Mouse (Mus musculus) myocyte (in vitro differentiated cells): ENCODE results near the gene Nrbp1. TPM values are rescaled to one million over a fixed set of nuclear protein-coding genes. Genes with fewer than 3 reads are reported as not detected.
"Not testable (repeated sequence)": the region's sequence is repeated elsewhere in the genome, so short reads cannot be mapped to it uniquely, and the experiment has no call there.

Experiments used
- H3K27me3 ChIP-seq: one replicate; pipeline ENCODE4 v1.6.1; 2011; ENCODE audit not compliant: control insufficient read depth, insufficient read depth, insufficient read length
- H3K36me3 ChIP-seq: one replicate; pipeline ENCODE4 v1.6.1; 2011; ENCODE audit not compliant: control insufficient read depth, insufficient read depth
- H3K4me2 ChIP-seq: one replicate; pipeline ENCODE4 v1.6.1; 2011; ENCODE audit warnings: low read depth, control low read depth
- H3K4me3 ChIP-seq: one replicate; pipeline ENCODE4 v1.5.1; 2011; ENCODE audit warnings: mild to moderate bottlenecking, control low read depth, moderate library complexity
- H3K79me2 ChIP-seq: one replicate; pipeline ENCODE4 v1.6.1; 2011; ENCODE audit not compliant: control insufficient read depth, insufficient read depth
- H3ac ChIP-seq: one replicate; pipeline ENCODE4 v1.6.1; 2011; ENCODE audit not compliant: control insufficient read depth, insufficient read length
- CEBPB ChIP-seq: IDR thresholded peaks from 2 replicates; pipeline ENCODE4 v1.6.1; 2011; ENCODE audit warnings: mild to moderate bottlenecking, moderate library complexity; ENCODE audit not compliant: poor library complexity, insufficient read depth, severe bottlenecking
- E2F4 ChIP-seq: IDR thresholded peaks from one replicate; pipeline ENCODE4 v1.6.1; 2011; ENCODE audit warnings: mild to moderate bottlenecking, control low read depth, moderate library complexity; ENCODE audit not compliant: insufficient read depth
- MAX ChIP-seq: IDR thresholded peaks from one replicate; pipeline ENCODE4 v1.6.1; 2011; ENCODE audit warnings: low read depth, mild to moderate bottlenecking, control low read depth
- MYOD1 ChIP-seq, 3 experiments: IDR thresholded peaks; one replicate each; pipeline ENCODE4 v1.6.1; 2011; ENCODE audit warnings: control low read depth in 2 of 3, low read depth in 2 of 3, mild to moderate bottlenecking in 2 of 3, moderate library complexity in 1 of 3; ENCODE audit not compliant: insufficient read length in 2 of 3, control insufficient read depth in 1 of 3
- MYOG ChIP-seq, 3 experiments: IDR thresholded peaks; one replicate each; pipeline ENCODE4 v1.6.1; 2011; ENCODE audit warnings: control low read depth in 2 of 3, low read depth in 2 of 3, mild to moderate bottlenecking in 2 of 3; ENCODE audit not compliant: insufficient read length in 2 of 3, control insufficient read depth in 1 of 3, insufficient read depth in 1 of 3
- POLR2A ChIP-seq: IDR thresholded peaks from one replicate; pipeline ENCODE4 v1.6.1; 2011; ENCODE audit warnings: low read depth, mild to moderate bottlenecking, control low read depth, moderate library complexity; ENCODE audit not compliant: insufficient read length
- POLR2AphosphoS2 ChIP-seq: IDR thresholded peaks from one replicate; pipeline ENCODE4 v1.6.1; 2011; ENCODE audit warnings: low read depth, control low read depth; ENCODE audit not compliant: insufficient read length
- REST ChIP-seq: IDR thresholded peaks from one replicate; pipeline ENCODE4 v1.6.1; 2011; ENCODE audit warnings: mild to moderate bottlenecking, control low read depth, moderate library complexity; ENCODE audit not compliant: insufficient read depth, insufficient read length
- SRF ChIP-seq: IDR thresholded peaks from one replicate; pipeline ENCODE4 v1.6.1; 2011; ENCODE audit warnings: low read depth; ENCODE audit not compliant: control insufficient read depth, insufficient read length
- TCF12 ChIP-seq: IDR thresholded peaks from one replicate; pipeline ENCODE4 v1.6.1; 2011; ENCODE audit warnings: mild to moderate bottlenecking, control low read depth; ENCODE audit not compliant: poor library complexity, insufficient read depth, severe bottlenecking
- TCF3 ChIP-seq: IDR thresholded peaks from one replicate; pipeline ENCODE4 v1.6.1; 2011; ENCODE audit warnings: low read depth, control low read depth; ENCODE audit not compliant: insufficient read length
- USF1 ChIP-seq: IDR thresholded peaks from one replicate; pipeline ENCODE4 v1.6.1; 2011; ENCODE audit warnings: low read depth, mild to moderate bottlenecking, control low read depth, moderate library complexity
- polyA plus RNA-seq: library from polyadenylated mRNA; unstranded; fragments of >200 nt; fragmentation: generic; extraction: Trizol; gene quantifications from one replicate; pipeline ENCODE4 v1.2.1, GENCODE M21; 2012; ENCODE audit warnings: missing spikeins

Gene Nrbp1
- polyA plus RNA-seq, 1 experiment = 87.9 TPM

GRCm38 (mm10) chr5:31204421-31204820, 36.2 kb upstream of the Nrbp1 start:
- Histone ChIP-seq H3K27me3 (no peaks in the 10 kb centered on the region), H3K4me3 (no peak overlapping the region), H3ac (no peak overlapping the region), H3K4me2 (no peak overlapping the region), H3K36me3 (peaks cover 32% of the 10 kb centered on the region), H3K79me2 (peaks cover 25% of the 10 kb centered on the region)
- TF ChIP-seq CEBPB (no peak), SRF (no peak), MYOG (IDR thresholded peaks at IDR 0.05; ENCODE audit: control insufficient read depth in 1 of 3, insufficient read depth in 1 of 3, insufficient read length in 2 of 3, low read depth in 2 of 3) (no peak), REST (no peak), POLR2A (no peak), POLR2AphosphoS2 (no peak), TCF12 (no peak), E2F4 (no peak), MAX (no peak), TCF3 (no peak), MYOD1 (IDR thresholded peaks at IDR 0.05; ENCODE audit: control insufficient read depth in 1 of 3, insufficient read length in 2 of 3, low read depth in 2 of 3) (no peak), USF1 (no peak)

GRCm38 (mm10) chr5:31216554-31216953, 24.1 kb upstream of the Nrbp1 start:
- H3ac ChIP-seq, H3K36me3 ChIP-seq, H3K4me3 ChIP-seq, H3K27me3 ChIP-seq, H3K4me2 ChIP-seq: not testable (repeated sequence)
- peaks cover 86% of the 10 kb centered on the region for H3K79me2 ChIP-seq

- Histone ChIP-seq H3K36me3 (no peaks in the 10 kb centered on the region), H3K4me2 (peak overlapping the region; percentile 82), H3K79me2 (peaks cover 69% of the 10 kb centered on the region), H3K4me3 (no peak overlapping the region), H3ac (no peak overlapping the region), H3K27me3 (no peaks in the 10 kb centered on the region)
- no peak for TF ChIP-seq TCF12
- TF ChIP-seq REST = no peak
- no peak for TF ChIP-seq MYOD1 (IDR thresholded peaks at IDR 0.05; ENCODE audit: control insufficient read depth in 1 of 3, insufficient read length in 2 of 3, low read depth in 2 of 3)
- no peak for TF ChIP-seq MYOG (IDR thresholded peaks at IDR 0.05; ENCODE audit: control insufficient read depth in 1 of 3, insufficient read depth in 1 of 3, insufficient read length in 2 of 3, low read depth in 2 of 3)
- TF ChIP-seq E2F4 = no peak
- TF ChIP-seq POLR2AphosphoS2 = no peak
- no peak for TF ChIP-seq CEBPB
- no peak for TF ChIP-seq POLR2A
- no peak for TF ChIP-seq TCF3
- TF ChIP-seq SRF = no peak
- TF ChIP-seq MAX = no peak
- TF ChIP-seq USF1 = no peak
Measured at GRCm38 (mm10) chr5:31218294-31218693, 22.4 kb upstream of the Nrbp1 start.

- Histone ChIP-seq H3K79me2 (peaks cover 62% of the 10 kb centered on the region), H3K4me3 (peak overlapping the region; percentile 90), H3K4me2 (peak overlapping the region; percentile 82), H3K36me3 (no peaks in the 10 kb centered on the region), H3K27me3 (no peaks in the 10 kb centered on the region), H3ac (no peak overlapping the region)
- TF ChIP-seq TCF3 (no peak), SRF (no peak), USF1 (no peak), MYOD1 (IDR thresholded peaks at IDR 0.05; ENCODE audit: control insufficient read depth in 1 of 3, insufficient read length in 2 of 3, low read depth in 2 of 3) (no peak), TCF12 (no peak), POLR2A (no peak), CEBPB (no peak), MAX (no peak)
Measured at GRCm38 (mm10) chr5:31219070-31219469, 21.6 kb upstream of the Nrbp1 start.

GRCm38 (mm10) chr5:31219474-31219873, 21.2 kb upstream of the Nrbp1 start:
- Histone ChIP-seq H3K36me3 (no peaks in the 10 kb centered on the region), H3K79me2 (peaks cover 58% of the 10 kb centered on the region), H3K27me3 (no peaks in the 10 kb centered on the region), H3ac (peak overlapping the region; percentile 32), H3K4me3 (peak overlapping the region; percentile 90), H3K4me2 (peak overlapping the region; percentile 82)
- no peak for TF ChIP-seq CEBPB
- TF ChIP-seq MYOD1 (IDR thresholded peaks at IDR 0.05; ENCODE audit: control insufficient read depth in 1 of 3, insufficient read length in 2 of 3, low read depth in 2 of 3) = no peak
- no peak for TF ChIP-seq POLR2AphosphoS2
- TF ChIP-seq E2F4 = no peak
- TF ChIP-seq REST = no peak
- no peak for TF ChIP-seq SRF
- TF ChIP-seq MYOG (IDR thresholded peaks at IDR 0.05; ENCODE audit: control insufficient read depth in 1 of 3, insufficient read depth in 1 of 3, insufficient read length in 2 of 3, low read depth in 2 of 3) = no peak
- TF ChIP-seq TCF3 = no peak
- TF ChIP-seq MAX = no peak
